Mouse (Mus musculus): ENCODE data around the gene Mrap. TPM values are rescaled to one million over a fixed set of nuclear protein-coding genes. Genes with fewer than 3 reads are reported as not detected.

Gene Mrap
- polyA plus RNA-seq, 1 experiment from 2014 or later = 2.3 TPM

DNA sequence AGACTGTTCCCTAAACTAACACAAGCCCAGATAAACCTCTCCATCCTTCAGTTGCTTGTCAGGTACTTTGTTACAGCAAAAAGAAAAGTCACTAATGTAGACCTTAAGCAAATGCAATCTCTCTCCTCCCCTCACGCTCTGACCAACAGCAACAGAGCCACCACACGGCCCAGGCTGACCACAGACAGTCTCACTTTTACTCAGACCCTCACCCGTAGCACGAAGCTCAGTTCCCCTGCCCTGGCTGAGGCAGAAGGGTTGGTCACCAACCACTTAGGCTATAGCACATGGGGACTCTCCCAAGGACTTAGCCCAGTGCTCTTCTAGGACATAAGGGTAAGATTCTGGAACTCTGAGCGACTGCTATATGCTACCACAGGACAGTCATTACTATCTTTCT is 60.8 kb downstream of the Mrap start:
- no peak overlapping the region for H3K4me3 ChIP-seq
- no peak overlapping the region for H3K27ac ChIP-seq (replicated peaks)
- no peak for DNase-seq (ENCODE audit: low spot score)
- no peaks in the 10 kb centered on the region for H3K9me3 ChIP-seq (replicated peaks)
- 94% methylated on average over 5 of the region's 5 CpGs for WGBS
- no peaks in the 10 kb centered on the region for H3K27me3 ChIP-seq (ENCODE audit: low read depth, poor library complexity, severe bottlenecking)
- H3K4me1 ChIP-seq = no peaks in the 10 kb centered on the region
- peaks cover 95% of the 10 kb centered on the region for H3K36me3 ChIP-seq

Other genes with a start within 250 kb of the Mrap start
- 87.7 and 106 TPM in 2 replicates for gene Mis18a, start 10.8 kb upstream of the Mrap start, polyA plus RNA-seq (2016; fragmentation: Nextera tagmentation; extraction: Ambion mirVana)
- gene Urb1, start 72.2 kb downstream of the Mrap start, polyA plus RNA-seq (2016; fragmentation: Nextera tagmentation; extraction: Ambion mirVana) = 10.7 and 11.0 TPM in 2 replicates
- 0.96 and 1.8 TPM in 2 replicates for gene Eva1c, start 88.5 kb downstream of the Mrap start, polyA plus RNA-seq (2016; fragmentation: Nextera tagmentation; extraction: Ambion mirVana)
- 57.1 and 67.8 TPM in 2 replicates for gene Cfap298, start 196.9 kb downstream of the Mrap start, polyA plus RNA-seq (2016; fragmentation: Nextera tagmentation; extraction: Ambion mirVana)

Data from midbrain, embryonic 10.5 days (tissue).